Mouse (Mus musculus) heart, postnatal 0 days (tissue): ENCODE data around the gene Thpo. TPM values are rescaled to one million over a fixed set of nuclear protein-coding genes. Genes with fewer than 3 reads are reported as not detected.

Source experiments
- ATAC-seq: fragments of 200-750 bp; cut with Nextera tagmentation; 2 replicates; pipeline ENCODE4 v1.8.0; 2017; ENCODE audit warnings: low read depth, moderate number of reproducible peaks, moderate library complexity; ENCODE audit not compliant: insufficient read depth
- DNase-seq: peaks from one replicate; pipeline ENCODE4 v3.0.0-alpha.2; 2016; ENCODE audit warnings: low spot score
- H3K27ac ChIP-seq: fragments of 300-500 bp; sonication (generic); 2 replicates; pipeline ENCODE4 v1.5.1; 2014; ENCODE audit warnings: low read depth, mild to moderate bottlenecking
- H3K27me3 ChIP-seq: fragments of 300-500 bp; sonication (generic); 2 replicates; pipeline ENCODE4 v1.6.1; 2014; ENCODE audit warnings: low read length, mixed read lengths; ENCODE audit not compliant: control insufficient read depth, insufficient read depth
- H3K36me3 ChIP-seq: fragments of 300-500 bp; sonication (generic); replicated peaks from 2 replicates; pipeline ENCODE4 v1.6.1; 2014; ENCODE audit warnings: low read length, mixed read lengths; ENCODE audit not compliant: control insufficient read depth, insufficient read depth
- H3K4me1 ChIP-seq: fragments of 300-500 bp; sonication (generic); 2 replicates; pipeline ENCODE4 v1.6.1; 2014; ENCODE audit warnings: antibody characterized with exemption; ENCODE audit not compliant: control insufficient read depth, insufficient read depth
- H3K4me2 ChIP-seq: fragments of 300-500 bp; sonication (generic); 2 replicates; pipeline ENCODE4 v1.6.1; 2014; ENCODE audit warnings: low read depth, mild to moderate bottlenecking, low read length, moderate library complexity
- H3K4me3 ChIP-seq: fragments of 300-500 bp; sonication (generic); 2 replicates; pipeline ENCODE4 v1.5.1; 2014; ENCODE audit warnings: low read depth, low read length
- H3K9ac ChIP-seq: fragments of 300-500 bp; sonication (generic); replicated peaks from 2 replicates; pipeline ENCODE4 v1.6.1; 2014; ENCODE audit warnings: low read depth, low read length, mixed read lengths
- H3K9me3 ChIP-seq: fragments of 300-500 bp; sonication (generic); replicated peaks from 2 replicates; pipeline ENCODE4 v1.6.1; 2016; ENCODE audit warnings: low read length; ENCODE audit not compliant: control insufficient read depth
- CTCF ChIP-seq: IDR thresholded peaks from 2 replicates; pipeline ENCODE4 v1.5.1; 2016; ENCODE audit warnings: antibody characterized with exemption, control low read depth, low read depth
- EP300 ChIP-seq: IDR thresholded peaks from 2 replicates; pipeline ENCODE4 v1.6.1; 2016; ENCODE audit warnings: antibody characterized with exemption, low read depth
- WGBS: fragments of 180-500 bp; shearing (Covaris S2); extraction: QIAGEN DNeasy Blood & Tissue Kit; methylation state at CpG from one replicate; pipeline ENCODE4 v1.1.7; 2014; 5-methylcytosine and 5-hydroxymethylcytosine counted together
- polyA plus RNA-seq: library from polyadenylated mRNA; unstranded; fragments of >200 nt; fragmentation: Nextera tagmentation; extraction: Ambion mirVana; gene quantifications from 2 replicates; pipeline ENCODE4 v1.2.1, GENCODE M21; 2015
- total RNA-seq: library from RNA; depleted of rRNA; stranded (reverse); fragments of >200 nt; gene quantifications from 2 replicates; pipeline ENCODE4 v1.2.3, GENCODE M21; 2014; ENCODE audit warnings: low replicate concordance

Gene Thpo
- total and polyA plus RNA-seq, 2 experiments from 2014 or later, result 0.12 to 0.46 TPM

- Histone ChIP-seq H3K27me3 (no peaks in the 10 kb centered on the region), H3K9me3 (no peaks in the 10 kb centered on the region), H3K4me2 (no peak overlapping the region), H3K36me3 (no peaks in the 10 kb centered on the region), H3K4me1 (no peaks in the 10 kb centered on the region), H3K9ac (no peak overlapping the region), H3K4me3 (no peak overlapping the region), H3K27ac (no peak overlapping the region)
- no peak for ATAC-seq
- 40% methylated on average over 9 of the region's 9 CpGs for WGBS
- no peak for TF ChIP-seq EP300
- peak; percentile 39 for TF ChIP-seq CTCF
- no peak for DNase-seq
Measured at GRCm38 (mm10) chr16:20765244-20765643, 30.9 kb upstream of the Thpo start.

GRCm38 (mm10) chr16:20761681-20762080 is 27.4 kb upstream of the Thpo start:
- Histone ChIP-seq H3K27ac (no peak overlapping the region), H3K36me3 (no peaks in the 10 kb centered on the region), H3K9me3 (no peaks in the 10 kb centered on the region), H3K9ac (no peak overlapping the region), H3K4me2 (no peak overlapping the region), H3K27me3 (no peaks in the 10 kb centered on the region), H3K4me1 (no peaks in the 10 kb centered on the region), H3K4me3 (no peak overlapping the region)
- no peak for TF ChIP-seq EP300
- TF ChIP-seq CTCF, result peak; percentile 65
- 5% methylated on average over 3 of the region's 3 CpGs for WGBS
- peak; percentile 23 for DNase-seq
- no peak for ATAC-seq

- Histone ChIP-seq H3K4me3 (no peak overlapping the region), H3K9me3 (no peaks in the 10 kb centered on the region), H3K36me3 (no peaks in the 10 kb centered on the region), H3K4me1 (no peaks in the 10 kb centered on the region), H3K27me3 (no peaks in the 10 kb centered on the region), H3K27ac (no peak overlapping the region), H3K4me2 (no peak overlapping the region), H3K9ac (no peak overlapping the region)
- no peak for TF ChIP-seq CTCF
- no peak for ATAC-seq
- WGBS, result 64% methylated on average over 1 of the region's 1 CpGs
- no peak for DNase-seq
Measured at GRCm38 (mm10) chr16:20757385-20757784, 23.1 kb upstream of the Thpo start.

DNA sequence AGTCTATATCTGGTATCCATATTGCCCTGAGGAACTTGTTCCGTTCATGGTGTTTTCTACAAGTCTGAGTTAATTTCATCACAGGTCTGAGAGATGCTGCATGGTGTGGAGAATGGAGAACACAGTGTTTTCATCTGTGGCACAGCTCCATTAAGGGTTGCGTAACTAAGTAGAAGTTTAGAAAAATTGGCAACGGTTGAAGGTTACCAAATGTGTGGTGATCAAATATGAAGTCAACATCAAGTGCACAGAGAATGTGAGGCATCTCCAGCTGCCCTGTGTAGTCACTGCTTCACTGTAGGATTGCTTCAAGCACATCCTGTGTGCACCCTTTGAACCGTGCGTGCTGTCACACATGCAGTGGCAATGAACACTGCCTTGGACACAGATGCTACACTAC is 21.7 kb upstream of the Thpo start:
- no peak overlapping the region for H3K9ac ChIP-seq
- WGBS, result 80% methylated on average over 5 of the region's 5 CpGs
- H3K9me3 ChIP-seq, result no peaks in the 10 kb centered on the region
- TF ChIP-seq CTCF (no peak), EP300 (no peak)
- no peaks in the 10 kb centered on the region for H3K27me3 ChIP-seq
- no peaks in the 10 kb centered on the region for H3K4me1 ChIP-seq
- no peak for DNase-seq
- H3K4me2 ChIP-seq, result no peak overlapping the region
- no peak for ATAC-seq
- no peaks in the 10 kb centered on the region for H3K36me3 ChIP-seq
- no peak overlapping the region for H3K27ac ChIP-seq
- no peak overlapping the region for H3K4me3 ChIP-seq

DNA sequence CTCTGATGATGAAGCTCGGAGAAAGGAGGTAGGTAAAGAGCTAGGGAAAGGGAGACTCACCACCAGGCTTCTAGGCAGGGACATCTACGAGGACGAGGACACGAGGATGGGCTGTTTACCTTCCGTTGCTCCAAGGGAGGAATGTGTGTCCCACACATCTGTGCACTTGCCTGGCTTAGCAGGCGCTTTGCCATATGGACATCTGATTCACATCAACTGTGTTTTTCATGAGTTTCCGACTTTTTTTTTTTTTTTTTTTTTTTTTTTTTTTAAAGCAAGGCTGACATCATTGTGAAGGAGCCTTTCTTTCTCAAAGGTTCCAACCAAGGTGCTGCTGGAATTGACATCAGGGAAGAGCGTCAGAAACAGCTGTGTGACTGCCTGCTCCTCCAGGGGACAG is 16.2 kb upstream of the Thpo start:
- H3K9me3 ChIP-seq, result no peaks in the 10 kb centered on the region
- TF ChIP-seq CTCF (no peak), EP300 (no peak)
- no peaks in the 10 kb centered on the region for H3K4me1 ChIP-seq
- no peak overlapping the region for H3K9ac ChIP-seq
- DNase-seq (no peak), ATAC-seq (no peak)
- no peak overlapping the region for H3K27ac ChIP-seq
- H3K36me3 ChIP-seq, result no peaks in the 10 kb centered on the region
- H3K27me3 ChIP-seq, result no peaks in the 10 kb centered on the region
- H3K4me3 ChIP-seq, result no peak overlapping the region
- H3K4me2 ChIP-seq, result no peak overlapping the region
- WGBS, result 40% methylated on average over 8 of the region's 8 CpGs

DNA sequence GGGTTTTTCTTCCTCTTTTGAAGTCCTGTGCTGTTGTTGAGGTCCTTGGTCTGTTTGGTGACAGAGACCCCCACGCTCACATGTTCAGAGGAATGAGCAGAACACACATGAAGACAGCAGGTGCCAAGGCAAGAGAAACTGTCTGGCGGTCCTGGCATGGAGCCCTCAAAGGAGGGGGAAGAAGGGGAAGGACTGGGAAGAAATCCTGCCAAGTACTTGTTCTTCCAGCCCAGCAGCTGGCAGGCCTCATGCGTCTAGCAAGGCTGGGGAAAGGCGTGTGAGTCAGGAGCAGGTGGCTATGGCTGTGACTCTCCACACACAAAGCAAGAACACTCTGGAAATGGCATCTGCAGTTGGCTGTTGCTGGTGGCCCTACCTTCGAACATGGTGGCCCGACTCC is 12.3 kb upstream of the Thpo start:
- Histone ChIP-seq H3K27ac (no peak overlapping the region), H3K27me3 (no peaks in the 10 kb centered on the region), H3K4me2 (no peak overlapping the region), H3K9ac (no peak overlapping the region), H3K4me3 (no peak overlapping the region), H3K9me3 (no peaks in the 10 kb centered on the region), H3K36me3 (no peaks in the 10 kb centered on the region), H3K4me1 (no peaks in the 10 kb centered on the region)
- TF ChIP-seq EP300 (no peak), CTCF (no peak)
- 61% methylated on average over 6 of the region's 6 CpGs for WGBS
- no peak for ATAC-seq
- DNase-seq, result peak; percentile 25
